22 mouse cellular contexts compared by ENCODE assay signal in the genomic region with DNA sequence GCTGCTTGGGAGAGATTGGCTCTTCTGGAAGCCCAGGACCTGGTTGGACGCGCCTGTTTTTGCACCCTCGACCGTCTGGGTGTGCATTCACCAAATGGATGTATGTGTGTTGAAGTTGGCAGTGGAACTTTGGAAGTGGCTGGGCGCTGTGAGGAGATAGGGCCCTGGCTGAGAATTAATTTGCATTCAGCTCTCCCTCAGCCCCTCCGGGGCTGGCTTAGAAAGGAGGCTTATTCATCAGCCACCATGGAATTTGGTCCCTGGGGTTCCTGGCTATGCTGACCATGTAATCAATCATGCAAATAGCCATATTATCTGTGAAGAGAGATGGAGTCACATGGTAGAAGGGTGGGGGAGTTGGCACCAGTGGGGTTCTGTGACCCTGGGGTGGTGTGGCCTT.
DNase-seq lines count a peak whose midpoint lies in the region; ATAC-seq and TF ChIP-seq lines count a peak whose summit lies in the region.
"Had no signal": no experiment of that assay in that cellular context is flagged by ENCODE, and none has a peak within 500 bp of the region (broad histone marks: within the 10 kb centered on the region; RNA-seq: fewer than 3 reads in every experiment).

No protein-coding gene starts in this region.

- H3K4me1 ChIP-seq in hindbrain, embryonic 12.5 days, result peaks cover 15% of the 10 kb centered on the region
- H3K4me1 ChIP-seq: embryonic facial prominence, embryonic 12.5 days; embryonic facial prominence, embryonic 15.5 days had no signal

- no peak for TF ChIP-seq CTCF in brain, embryonic 14.5 days (IDR thresholded peaks at IDR 0.05; ENCODE audit: borderline replicate concordance, extremely low read depth, insufficient read depth, insufficient read length)

- H3K9me3 ChIP-seq in hindbrain, embryonic 12.5 days (replicated peaks), result no peaks in the 10 kb centered on the region
- H3K9me3 ChIP-seq: embryonic facial prominence, embryonic 12.5 days; embryonic facial prominence, embryonic 15.5 days; intestine, embryonic 15.5 days had no signal

- 0 out of 2 replicates have a peak, but pooled peaks have one; percentile 22 for ATAC-seq in hindbrain, embryonic 12.5 days (ENCODE audit: low FRiP score)
- ATAC-seq: activated CD4-positive, CD25-positive, alpha-beta regulatory T cell, adult 4 months; forebrain, embryonic 14.5 days; forebrain, postnatal 0 days; intestine, embryonic 15.5 days had no signal

- H3K4me2 ChIP-seq in hindbrain, embryonic 12.5 days (replicated peaks), result no peak overlapping the region
- H3K4me2 ChIP-seq: embryonic facial prominence, embryonic 12.5 days; embryonic facial prominence, embryonic 15.5 days; heart, embryonic 11.5 days; intestine, embryonic 15.5 days had no signal

- no peak overlapping the region for H3K4me3 ChIP-seq in hindbrain, embryonic 12.5 days
- H3K4me3 ChIP-seq: embryonic facial prominence, embryonic 12.5 days; embryonic facial prominence, embryonic 15.5 days; gastrocnemius, adult 2 months; intestine, embryonic 15.5 days had no signal

- H3K36me3 ChIP-seq in hindbrain, embryonic 12.5 days, result no peaks in the 10 kb centered on the region
- H3K36me3 ChIP-seq: embryonic facial prominence, embryonic 12.5 days; embryonic facial prominence, embryonic 15.5 days; intestine, embryonic 15.5 days had no signal

- DNase-seq in left cerebral cortex, postnatal 4 days, result peak; percentile 24
- no peak for DNase-seq in left cerebral cortex, postnatal 25 days (ENCODE audit: low spot score in 2 of 2)
- peak; percentile 29 for DNase-seq in brain, embryonic 14.5 days (ENCODE audit: low read depth)
- DNase-seq in adrenal gland, adult 2 months, result no peak
- DNase-seq in neural tube, embryonic 10.5 days (ENCODE audit: extremely low spot score, low spot score), result no peak
- DNase-seq: adrenal gland, postnatal 10 days; adrenal gland, postnatal 36 days; cerebellum, adult 11 months; cerebellum, adult 2 months; cerebellum, adult 9-11 months; cerebellum, postnatal 25 days; forebrain, postnatal 0 days; gastrocnemius, adult 2 months; gastrocnemius, postnatal 14 days; heart, adult 11 months had no signal

- no peak overlapping the region for H3K27ac ChIP-seq in hindbrain, embryonic 12.5 days
- H3K27ac ChIP-seq: embryonic facial prominence, embryonic 12.5 days; embryonic facial prominence, embryonic 15.5 days; gastrocnemius, adult 2 months; intestine, embryonic 15.5 days had no signal

- TF ChIP-seq POLR2A in brain, embryonic 14.5 days (IDR thresholded peaks at IDR 0.05; ENCODE audit: borderline replicate concordance, extremely low read depth, insufficient read depth, insufficient read length, poor library complexity, severe bottlenecking), result no peak

- no peak overlapping the region for H3K9ac ChIP-seq in hindbrain, embryonic 12.5 days
- H3K9ac ChIP-seq: embryonic facial prominence, embryonic 12.5 days; embryonic facial prominence, embryonic 15.5 days; forebrain, postnatal 0 days; intestine, embryonic 15.5 days had no signal

- 28% methylated on average over 6 of the region's 6 CpGs for WGBS in hindbrain, embryonic 12.5 days

- peaks cover 24% of the 10 kb centered on the region for H3K27me3 ChIP-seq in hindbrain, embryonic 12.5 days
- H3K27me3 ChIP-seq: intestine, embryonic 15.5 days had no signal

- intact Hi-C loops in left cerebral cortex, postnatal 4 days (cut with DNase I), result no loop called here
- intact Hi-C loops in left cerebral cortex, postnatal 25 days (cut with DNase I), result no loop called here

Comparison
In these comparisons a context has a peak if more than half of its experiments do, and no peak if none do; other contexts are left out.
1. DNase-seq: peak in left cerebral cortex, postnatal 4 days (single experiment) and brain, embryonic 14.5 days (single experiment); none in left cerebral cortex, postnatal 25 days (0 of 2), adrenal gland, adult 2 months (single experiment) and neural tube, embryonic 10.5 days (single experiment).